Mouse (Mus musculus): ENCODE data around the gene Zfp385b. TPM values are rescaled to one million over a fixed set of nuclear protein-coding genes. Genes with fewer than 3 reads are reported as not detected.

The Zfp385b gene
- polyA plus RNA-seq, 1 experiment from 2014 or later = 3.8 TPM

- no peaks in the 10 kb centered on the region for H3K4me1 ChIP-seq
- no peak overlapping the region for H3K4me3 ChIP-seq
- WGBS = 60% methylated on average over 10 of the region's 10 CpGs
- no peaks in the 10 kb centered on the region for H3K9me3 ChIP-seq (replicated peaks)
- ATAC-seq (ENCODE audit: low FRiP score) = no peak
- H3K27me3 ChIP-seq = no peaks in the 10 kb centered on the region
- no peaks in the 10 kb centered on the region for H3K36me3 ChIP-seq
- H3K4me2 ChIP-seq (replicated peaks) = no peak overlapping the region
- H3K27ac ChIP-seq = no peak overlapping the region
- H3K9ac ChIP-seq = no peak overlapping the region
Measured at GRCm38 (mm10) chr2:77777047-77777686, 42.3 kb downstream of the Zfp385b start.

GRCm38 (mm10) chr2:77775247-77775880 lies 44.1 kb downstream of the Zfp385b start:
- Histone ChIP-seq H3K4me2 (replicated peaks) (no peak overlapping the region), H3K9ac (no peak overlapping the region), H3K9me3 (replicated peaks) (no peaks in the 10 kb centered on the region), H3K4me3 (no peak overlapping the region), H3K27ac (no peak overlapping the region), H3K36me3 (no peaks in the 10 kb centered on the region), H3K4me1 (no peaks in the 10 kb centered on the region), H3K27me3 (no peaks in the 10 kb centered on the region)
- WGBS = 68% methylated on average over 15 of the region's 15 CpGs
- peak; percentile 76; the same call in 1 of the 2 replicates for ATAC-seq (ENCODE audit: low FRiP score)

GRCm38 (mm10) chr2:77770056-77770697 lies 49.3 kb downstream of the Zfp385b start:
- Histone ChIP-seq H3K4me3 (no peak overlapping the region), H3K27me3 (no peaks in the 10 kb centered on the region), H3K27ac (no peak overlapping the region), H3K4me2 (replicated peaks) (no peak overlapping the region), H3K36me3 (no peaks in the 10 kb centered on the region), H3K9ac (no peak overlapping the region), H3K9me3 (replicated peaks) (no peaks in the 10 kb centered on the region), H3K4me1 (no peaks in the 10 kb centered on the region)
- ATAC-seq (ENCODE audit: low FRiP score) = no peak
- WGBS = 83% methylated on average over 8 of the region's 8 CpGs

GRCm38 (mm10) chr2:77768321-77768886 lies 51.0 kb downstream of the Zfp385b start:
- Histone ChIP-seq H3K4me3 (no peak overlapping the region), H3K9me3 (replicated peaks) (no peaks in the 10 kb centered on the region), H3K27me3 (no peaks in the 10 kb centered on the region), H3K4me1 (no peaks in the 10 kb centered on the region), H3K9ac (no peak overlapping the region), H3K36me3 (no peaks in the 10 kb centered on the region), H3K4me2 (replicated peaks) (no peak overlapping the region), H3K27ac (no peak overlapping the region)
- WGBS = 70% methylated on average over 17 of the region's 17 CpGs
- peak; percentile 32; the same call in 1 of the 2 replicates for ATAC-seq (ENCODE audit: low FRiP score)

GRCm38 (mm10) chr2:77761967-77762366 lies 57.5 kb downstream of the Zfp385b start:
- WGBS = 93% methylated on average over 8 of the region's 8 CpGs
- no peak for ATAC-seq (ENCODE audit: low FRiP score)
- no peaks in the 10 kb centered on the region for H3K9me3 ChIP-seq (replicated peaks)
- no peak overlapping the region for H3K27ac ChIP-seq
- no peaks in the 10 kb centered on the region for H3K36me3 ChIP-seq
- no peak overlapping the region for H3K9ac ChIP-seq
- no peaks in the 10 kb centered on the region for H3K27me3 ChIP-seq
- no peak overlapping the region for H3K4me2 ChIP-seq (replicated peaks)
- H3K4me1 ChIP-seq = no peaks in the 10 kb centered on the region
- no peak overlapping the region for H3K4me3 ChIP-seq

GRCm38 (mm10) chr2:77758403-77759071 lies 60.9 kb downstream of the Zfp385b start:
- 76% methylated on average over 15 of the region's 15 CpGs for WGBS
- H3K4me2 ChIP-seq (replicated peaks) = no peak overlapping the region
- no peak overlapping the region for H3K9ac ChIP-seq
- H3K36me3 ChIP-seq = no peaks in the 10 kb centered on the region
- no peaks in the 10 kb centered on the region for H3K27me3 ChIP-seq
- H3K27ac ChIP-seq = no peak overlapping the region
- H3K9me3 ChIP-seq (replicated peaks) = no peaks in the 10 kb centered on the region
- H3K4me1 ChIP-seq = no peaks in the 10 kb centered on the region
- H3K4me3 ChIP-seq = no peak overlapping the region
- ATAC-seq (ENCODE audit: low FRiP score) = no peak

GRCm38 (mm10) chr2:77752491-77752890 lies 66.9 kb downstream of the Zfp385b start:
- WGBS = 51% methylated on average over 4 of the region's 4 CpGs
- no peaks in the 10 kb centered on the region for H3K9me3 ChIP-seq (replicated peaks)
- H3K4me2 ChIP-seq (replicated peaks) = no peak overlapping the region
- no peak overlapping the region for H3K9ac ChIP-seq
- H3K4me1 ChIP-seq = no peaks in the 10 kb centered on the region
- H3K27me3 ChIP-seq = no peaks in the 10 kb centered on the region
- H3K36me3 ChIP-seq = no peaks in the 10 kb centered on the region
- no peak overlapping the region for H3K4me3 ChIP-seq
- no peak for ATAC-seq (ENCODE audit: low FRiP score)
- no peak overlapping the region for H3K27ac ChIP-seq

- Histone ChIP-seq H3K4me2 (replicated peaks) (no peak overlapping the region), H3K9ac (no peak overlapping the region), H3K4me3 (no peak overlapping the region), H3K36me3 (no peaks in the 10 kb centered on the region), H3K27me3 (no peaks in the 10 kb centered on the region), H3K4me1 (no peaks in the 10 kb centered on the region), H3K27ac (no peak overlapping the region), H3K9me3 (replicated peaks) (no peaks in the 10 kb centered on the region)
- WGBS = 71% methylated on average over 3 of the region's 3 CpGs
- no peak for ATAC-seq (ENCODE audit: low FRiP score)
Measured at GRCm38 (mm10) chr2:77749631-77750030, 69.8 kb downstream of the Zfp385b start.

GRCm38 (mm10) chr2:77746417-77746816 lies 73.0 kb downstream of the Zfp385b start:
- 73% methylated on average over 5 of the region's 5 CpGs for WGBS
- H3K4me3 ChIP-seq = no peak overlapping the region
- no peak for ATAC-seq (ENCODE audit: low FRiP score)
- H3K4me1 ChIP-seq = no peaks in the 10 kb centered on the region
- H3K27me3 ChIP-seq = no peaks in the 10 kb centered on the region
- H3K36me3 ChIP-seq = no peaks in the 10 kb centered on the region
- no peaks in the 10 kb centered on the region for H3K9me3 ChIP-seq (replicated peaks)
- H3K9ac ChIP-seq = no peak overlapping the region
- H3K4me2 ChIP-seq (replicated peaks) = no peak overlapping the region
- no peak overlapping the region for H3K27ac ChIP-seq

- ATAC-seq (ENCODE audit: low FRiP score) = no peak
- H3K4me2 ChIP-seq (replicated peaks) = no peak overlapping the region
- H3K36me3 ChIP-seq = no peaks in the 10 kb centered on the region
- H3K4me3 ChIP-seq = no peak overlapping the region
- no peaks in the 10 kb centered on the region for H3K4me1 ChIP-seq
- 91% methylated on average over 7 of the region's 7 CpGs for WGBS
- H3K9me3 ChIP-seq (replicated peaks) = no peaks in the 10 kb centered on the region
- no peaks in the 10 kb centered on the region for H3K27me3 ChIP-seq
- H3K9ac ChIP-seq = no peak overlapping the region
- no peak overlapping the region for H3K27ac ChIP-seq
Measured at GRCm38 (mm10) chr2:77745246-77745645, 74.2 kb downstream of the Zfp385b start.

- no peaks in the 10 kb centered on the region for H3K4me1 ChIP-seq
- H3K9ac ChIP-seq = no peak overlapping the region
- H3K4me3 ChIP-seq = no peak overlapping the region
- WGBS = 78% methylated on average over 4 of the region's 4 CpGs
- no peaks in the 10 kb centered on the region for H3K36me3 ChIP-seq
- H3K27ac ChIP-seq = no peak overlapping the region
- no peak for ATAC-seq (ENCODE audit: low FRiP score)
- no peaks in the 10 kb centered on the region for H3K9me3 ChIP-seq (replicated peaks)
- H3K27me3 ChIP-seq = no peaks in the 10 kb centered on the region
- no peak overlapping the region for H3K4me2 ChIP-seq (replicated peaks)
Measured at GRCm38 (mm10) chr2:77742359-77742758, 77.1 kb downstream of the Zfp385b start.

GRCm38 (mm10) chr2:77730196-77730595 lies 89.2 kb downstream of the Zfp385b start:
- no peaks in the 10 kb centered on the region for H3K36me3 ChIP-seq
- H3K9me3 ChIP-seq (replicated peaks) = no peaks in the 10 kb centered on the region
- H3K9ac ChIP-seq = no peak overlapping the region
- H3K4me2 ChIP-seq (replicated peaks) = no peak overlapping the region
- 90% methylated on average over 2 of the region's 2 CpGs for WGBS
- no peak overlapping the region for H3K4me3 ChIP-seq
- no peak overlapping the region for H3K27ac ChIP-seq
- no peak for ATAC-seq (ENCODE audit: low FRiP score)
- no peaks in the 10 kb centered on the region for H3K4me1 ChIP-seq
- H3K27me3 ChIP-seq = no peaks in the 10 kb centered on the region
